Mouse (Mus musculus): Measurements from ENCODE around the gene Tex33. TPM values are rescaled to one million over a fixed set of nuclear protein-coding genes. Genes with fewer than 3 reads are reported as not detected.

The Tex33 gene
- polyA plus RNA-seq (2015; fragmentation: Nextera tagmentation; extraction: Ambion mirVana), result 0.13 TPM in 1 of 2 replicates, not detected in the other

DNA sequence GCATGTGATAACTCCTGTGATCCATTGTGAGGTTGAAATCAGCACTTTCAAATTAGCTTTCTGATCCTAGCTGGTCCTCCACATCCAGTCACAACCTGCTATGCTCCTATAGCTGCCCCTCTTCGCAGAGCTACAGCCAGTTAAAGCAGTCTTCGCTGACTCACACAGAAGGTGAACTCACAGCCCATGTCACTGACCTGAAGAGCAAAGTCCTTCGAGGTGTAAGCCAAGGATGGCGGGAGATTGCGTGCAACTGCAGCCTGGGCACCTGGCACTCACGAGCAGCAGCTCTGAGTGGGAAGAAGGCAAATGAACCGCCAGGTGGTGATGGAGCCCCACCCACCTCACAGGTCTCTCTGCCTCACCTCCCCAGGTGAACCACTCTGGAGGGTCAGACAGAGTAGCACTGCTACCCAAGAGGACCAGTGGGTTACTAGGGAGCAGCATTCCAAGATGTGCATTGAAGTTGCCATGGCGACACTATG lies at the start of gene Tex33:
Tex33 (minus strand) TSS at position 435 of the 485 bp plus-strand sequence.
- ATAC-seq (ENCODE audit: low read depth), result no peak
- Histone ChIP-seq H3K9ac (ENCODE audit: low read depth, low read length) (no peak within 1 kb of the TSS), H3K4me1 (ENCODE audit: control insufficient read depth, low read depth, low read length) (no peaks in the 10 kb centered on the region), H3K27ac (ENCODE audit: low read length) (no peak within 1 kb of the TSS), H3K4me2 (ENCODE audit: low read depth, low read length) (no peak within 1 kb of the TSS), H3K4me3 (ENCODE audit: low read depth, low read length) (no peak within 1 kb of the TSS), H3K27me3 (ENCODE audit: control insufficient read depth, insufficient read depth, low read depth, low read length) (no peaks in the 10 kb centered on the region), H3K9me3 (replicated peaks; ENCODE audit: control insufficient read depth, low read length) (no peaks in the 10 kb centered on the region), H3K36me3 (ENCODE audit: control insufficient read depth, insufficient read depth) (no peaks in the 10 kb centered on the region)
- WGBS (ENCODE audit: insufficient replicate concordance), result 67% methylated on average over 8 of the region's 8 CpGs

DNA sequence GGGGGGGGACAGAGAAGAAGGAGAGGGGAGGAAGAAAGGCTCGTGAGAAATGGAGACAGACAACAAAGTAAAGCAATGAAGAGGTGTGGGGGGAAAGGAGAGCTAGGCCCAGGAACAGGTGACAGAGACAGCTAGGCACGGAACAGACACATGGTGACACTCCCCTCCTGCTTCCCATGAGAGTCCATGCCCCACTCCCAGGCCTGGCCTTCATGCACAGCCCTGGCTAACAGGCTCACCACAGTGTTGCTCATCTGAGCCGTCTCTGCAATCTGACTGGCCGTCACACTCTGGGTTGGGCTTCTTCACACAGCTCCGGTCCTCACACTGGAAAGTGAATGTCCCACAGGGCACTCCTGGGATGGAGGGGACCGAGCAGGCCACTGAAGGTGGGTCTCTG lies 48.1 kb upstream of the Tex33 start:
- no peak for ATAC-seq (ENCODE audit: low read depth)
- no peak overlapping the region for H3K4me2 ChIP-seq (ENCODE audit: low read depth, low read length)
- H3K27me3 ChIP-seq (ENCODE audit: control insufficient read depth, insufficient read depth, low read depth, low read length), result no peaks in the 10 kb centered on the region
- H3K9ac ChIP-seq (ENCODE audit: low read depth, low read length), result no peak overlapping the region
- no peaks in the 10 kb centered on the region for H3K9me3 ChIP-seq (replicated peaks; ENCODE audit: control insufficient read depth, low read length)
- no peaks in the 10 kb centered on the region for H3K36me3 ChIP-seq (ENCODE audit: control insufficient read depth, insufficient read depth)
- H3K4me1 ChIP-seq (ENCODE audit: control insufficient read depth, low read depth, low read length), result peaks cover 11% of the 10 kb centered on the region
- H3K4me3 ChIP-seq (ENCODE audit: low read depth, low read length), result no peak overlapping the region
- 51% methylated on average over 6 of the region's 6 CpGs for WGBS (ENCODE audit: insufficient replicate concordance)
- no peak overlapping the region for H3K27ac ChIP-seq (ENCODE audit: low read length)

DNA sequence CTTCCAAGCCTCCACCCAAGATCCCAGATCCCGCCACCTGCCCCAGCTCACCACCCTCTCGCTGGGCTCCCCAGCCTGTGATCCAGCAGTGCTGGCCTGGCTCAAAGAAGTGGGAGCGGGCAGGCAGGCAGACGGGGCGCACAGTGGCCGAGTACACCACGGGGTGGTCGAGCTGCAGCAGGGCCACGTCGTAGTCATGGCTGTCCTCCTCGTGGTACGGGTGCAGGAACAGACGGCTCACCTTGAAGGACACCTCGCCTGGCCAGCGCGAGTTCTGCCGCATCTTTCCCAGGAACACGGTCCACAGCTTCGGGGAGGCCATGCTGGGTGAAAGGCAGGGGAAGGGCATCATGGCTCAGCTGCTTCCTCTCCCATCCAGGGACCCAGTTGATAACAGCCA lies 46.5 kb upstream of the Tex33 start:
- ATAC-seq (ENCODE audit: low read depth), result no peak
- Histone ChIP-seq H3K9me3 (replicated peaks; ENCODE audit: control insufficient read depth, low read length) (no peaks in the 10 kb centered on the region), H3K4me1 (ENCODE audit: control insufficient read depth, low read depth, low read length) (peaks cover 2% of the 10 kb centered on the region; the same call in 1 of the 2 replicates), H3K27ac (ENCODE audit: low read length) (no peak overlapping the region), H3K36me3 (ENCODE audit: control insufficient read depth, insufficient read depth) (no peaks in the 10 kb centered on the region), H3K4me2 (ENCODE audit: low read depth, low read length) (no peak overlapping the region), H3K9ac (ENCODE audit: low read depth, low read length) (no peak overlapping the region), H3K4me3 (ENCODE audit: low read depth, low read length) (no peak overlapping the region), H3K27me3 (ENCODE audit: control insufficient read depth, insufficient read depth, low read depth, low read length) (peaks cover 7% of the 10 kb centered on the region)
- 74% methylated on average over 19 of the region's 19 CpGs for WGBS (ENCODE audit: insufficient replicate concordance)

DNA sequence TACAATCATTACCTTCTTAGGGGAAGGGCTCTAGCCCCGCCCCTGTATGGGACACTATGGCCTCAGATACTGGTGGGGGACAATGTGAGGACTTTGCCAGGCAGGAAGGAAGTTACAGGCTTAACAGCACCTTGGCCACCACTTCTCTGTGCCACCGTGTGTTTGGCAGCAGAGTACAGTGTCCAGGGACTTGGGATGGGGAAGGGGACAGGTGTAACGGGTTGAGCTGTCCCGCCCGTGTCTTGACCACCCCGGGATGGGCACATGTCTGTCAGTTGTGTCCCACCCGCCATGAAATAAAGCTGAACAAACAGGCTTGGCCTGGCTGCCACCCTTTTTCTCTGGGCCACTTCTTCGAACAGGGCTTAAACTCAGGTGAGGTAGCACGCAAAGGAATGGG lies 43.3 kb upstream of the Tex33 start:
- Histone ChIP-seq H3K9ac (ENCODE audit: low read depth, low read length) (no peak overlapping the region), H3K9me3 (replicated peaks; ENCODE audit: control insufficient read depth, low read length) (no peaks in the 10 kb centered on the region), H3K4me2 (ENCODE audit: low read depth, low read length) (no peak overlapping the region), H3K27ac (ENCODE audit: low read length) (no peak overlapping the region), H3K27me3 (ENCODE audit: control insufficient read depth, insufficient read depth, low read depth, low read length) (peaks cover 21% of the 10 kb centered on the region), H3K4me1 (ENCODE audit: control insufficient read depth, low read depth, low read length) (peaks cover 5% of the 10 kb centered on the region; the same call in 1 of the 2 replicates), H3K4me3 (ENCODE audit: low read depth, low read length) (no peak overlapping the region), H3K36me3 (ENCODE audit: control insufficient read depth, insufficient read depth) (no peaks in the 10 kb centered on the region)
- 55% methylated on average over 9 of the region's 9 CpGs for WGBS (ENCODE audit: insufficient replicate concordance)
- no peak for ATAC-seq (ENCODE audit: low read depth)

DNA sequence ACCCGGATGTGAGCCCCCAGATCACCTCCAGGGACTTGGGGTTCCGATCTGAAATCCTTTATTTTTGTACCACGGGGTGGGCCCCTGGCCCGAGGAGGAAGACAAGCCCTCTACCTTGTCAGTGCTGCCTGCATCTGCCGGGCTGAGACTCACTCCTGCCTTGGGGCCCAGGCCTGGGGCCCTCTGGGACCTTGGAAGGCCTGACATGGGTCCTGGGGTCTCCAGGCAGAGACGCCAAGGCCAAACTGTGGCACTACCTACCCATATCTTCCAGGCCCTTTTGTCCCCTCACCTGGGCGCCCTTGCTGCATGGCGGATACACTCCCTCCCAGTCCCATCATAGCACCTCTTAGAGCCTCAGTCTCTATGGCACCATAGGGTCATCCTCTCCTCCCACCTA lies 42.8 kb upstream of the Tex33 start:
- no peak overlapping the region for H3K4me3 ChIP-seq (ENCODE audit: low read depth, low read length)
- H3K9me3 ChIP-seq (replicated peaks; ENCODE audit: control insufficient read depth, low read length), result no peaks in the 10 kb centered on the region
- H3K4me1 ChIP-seq (ENCODE audit: control insufficient read depth, low read depth, low read length), result peaks cover 5% of the 10 kb centered on the region; the same call in 1 of the 2 replicates
- ATAC-seq (ENCODE audit: low read depth), result no peak
- H3K4me2 ChIP-seq (ENCODE audit: low read depth, low read length), result no peak overlapping the region
- H3K36me3 ChIP-seq (ENCODE audit: control insufficient read depth, insufficient read depth), result no peaks in the 10 kb centered on the region
- peaks cover 21% of the 10 kb centered on the region for H3K27me3 ChIP-seq (ENCODE audit: control insufficient read depth, insufficient read depth, low read depth, low read length)
- no peak overlapping the region for H3K27ac ChIP-seq (ENCODE audit: low read length)
- no peak overlapping the region for H3K9ac ChIP-seq (ENCODE audit: low read depth, low read length)
- WGBS (ENCODE audit: insufficient replicate concordance), result 55% methylated on average over 8 of the region's 8 CpGs

DNA sequence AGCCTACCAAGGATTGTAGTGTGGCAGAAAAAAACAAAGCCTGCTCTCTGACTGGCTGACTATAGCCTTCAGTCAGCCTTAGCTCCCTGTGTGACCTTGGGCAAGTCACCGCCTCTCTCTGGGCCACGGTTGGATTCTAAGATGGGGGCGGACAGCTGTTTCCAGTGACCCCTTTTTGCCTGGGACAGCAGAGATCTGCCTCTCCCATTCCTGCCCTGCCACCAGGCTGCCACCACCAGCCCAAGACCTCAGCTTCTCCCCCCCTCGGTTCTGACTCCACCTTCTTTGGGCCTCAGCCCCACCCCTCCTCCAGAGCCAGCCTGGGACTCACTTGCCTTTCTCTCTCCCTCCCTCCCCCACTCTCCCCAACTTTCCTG lies 42.3 kb upstream of the Tex33 start:
- Histone ChIP-seq H3K9me3 (replicated peaks; ENCODE audit: control insufficient read depth, low read length) (no peaks in the 10 kb centered on the region), H3K27me3 (ENCODE audit: control insufficient read depth, insufficient read depth, low read depth, low read length) (peaks cover 21% of the 10 kb centered on the region), H3K4me2 (ENCODE audit: low read depth, low read length) (no peak overlapping the region), H3K9ac (ENCODE audit: low read depth, low read length) (no peak overlapping the region), H3K4me1 (ENCODE audit: control insufficient read depth, low read depth, low read length) (peaks cover 5% of the 10 kb centered on the region; the same call in 1 of the 2 replicates), H3K36me3 (ENCODE audit: control insufficient read depth, insufficient read depth) (no peaks in the 10 kb centered on the region), H3K4me3 (ENCODE audit: low read depth, low read length) (no peak overlapping the region), H3K27ac (ENCODE audit: low read length) (no peak overlapping the region)
- no peak for ATAC-seq (ENCODE audit: low read depth)
- WGBS (ENCODE audit: insufficient replicate concordance), result 46% methylated on average over 4 of the region's 4 CpGs

DNA sequence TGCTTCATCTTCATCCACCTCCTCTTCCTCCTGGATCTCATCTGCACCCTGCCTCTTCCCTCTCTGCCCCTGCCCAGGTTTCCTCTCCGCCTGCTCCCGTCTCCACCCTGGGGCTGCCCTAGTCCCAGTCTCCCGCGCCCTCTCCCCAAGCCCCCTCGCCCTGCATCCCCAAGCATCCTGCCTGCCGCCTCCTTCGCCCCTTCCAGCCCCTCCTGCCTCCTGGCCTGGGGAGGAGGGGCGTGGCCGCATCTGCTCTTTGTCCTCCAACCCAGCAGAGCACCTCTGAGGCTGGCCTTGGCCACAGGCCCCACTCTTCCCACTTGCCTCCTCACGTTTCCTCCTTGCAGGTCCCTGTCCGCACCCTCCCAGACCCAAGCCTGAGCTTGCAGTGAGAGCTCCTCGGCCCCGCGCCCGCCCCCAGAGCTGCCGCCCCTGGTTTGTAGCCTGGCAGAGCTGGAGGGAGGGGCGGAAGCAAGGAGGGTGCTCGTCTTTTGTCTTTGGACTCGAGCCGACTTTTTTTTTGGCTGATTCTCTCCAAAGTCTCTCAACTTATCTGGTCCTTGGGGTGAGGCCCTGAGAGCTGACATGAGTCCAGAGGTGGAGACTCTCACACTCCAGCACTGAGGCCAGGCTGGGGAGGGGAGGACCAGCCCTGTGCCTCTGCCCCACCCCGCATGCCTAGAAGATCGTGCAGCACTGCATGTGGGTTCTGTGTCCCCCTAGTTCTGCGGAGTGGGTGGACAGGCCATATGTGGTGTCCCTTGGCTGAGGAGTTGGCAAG lies 41.7 kb upstream of the Tex33 start:
- no peaks in the 10 kb centered on the region for H3K36me3 ChIP-seq (ENCODE audit: control insufficient read depth, insufficient read depth)
- WGBS (ENCODE audit: insufficient replicate concordance), result 38% methylated on average over 23 of the region's 23 CpGs
- H3K4me2 ChIP-seq (ENCODE audit: low read depth, low read length), result peak overlapping the region; percentile 13; the same call in 1 of the 2 replicates
- no peak overlapping the region for H3K4me3 ChIP-seq (ENCODE audit: low read depth, low read length)
- no peak overlapping the region for H3K27ac ChIP-seq (ENCODE audit: low read length)
- H3K9ac ChIP-seq (ENCODE audit: low read depth, low read length), result no peak overlapping the region
- ATAC-seq (ENCODE audit: low read depth), result 0 out of 2 replicates have a peak, but pooled peaks have one; percentile 6
- peaks cover 5% of the 10 kb centered on the region; the same call in 1 of the 2 replicates for H3K4me1 ChIP-seq (ENCODE audit: control insufficient read depth, low read depth, low read length)
- H3K9me3 ChIP-seq (replicated peaks; ENCODE audit: control insufficient read depth, low read length), result no peaks in the 10 kb centered on the region
- peaks cover 21% of the 10 kb centered on the region for H3K27me3 ChIP-seq (ENCODE audit: control insufficient read depth, insufficient read depth, low read depth, low read length)

DNA sequence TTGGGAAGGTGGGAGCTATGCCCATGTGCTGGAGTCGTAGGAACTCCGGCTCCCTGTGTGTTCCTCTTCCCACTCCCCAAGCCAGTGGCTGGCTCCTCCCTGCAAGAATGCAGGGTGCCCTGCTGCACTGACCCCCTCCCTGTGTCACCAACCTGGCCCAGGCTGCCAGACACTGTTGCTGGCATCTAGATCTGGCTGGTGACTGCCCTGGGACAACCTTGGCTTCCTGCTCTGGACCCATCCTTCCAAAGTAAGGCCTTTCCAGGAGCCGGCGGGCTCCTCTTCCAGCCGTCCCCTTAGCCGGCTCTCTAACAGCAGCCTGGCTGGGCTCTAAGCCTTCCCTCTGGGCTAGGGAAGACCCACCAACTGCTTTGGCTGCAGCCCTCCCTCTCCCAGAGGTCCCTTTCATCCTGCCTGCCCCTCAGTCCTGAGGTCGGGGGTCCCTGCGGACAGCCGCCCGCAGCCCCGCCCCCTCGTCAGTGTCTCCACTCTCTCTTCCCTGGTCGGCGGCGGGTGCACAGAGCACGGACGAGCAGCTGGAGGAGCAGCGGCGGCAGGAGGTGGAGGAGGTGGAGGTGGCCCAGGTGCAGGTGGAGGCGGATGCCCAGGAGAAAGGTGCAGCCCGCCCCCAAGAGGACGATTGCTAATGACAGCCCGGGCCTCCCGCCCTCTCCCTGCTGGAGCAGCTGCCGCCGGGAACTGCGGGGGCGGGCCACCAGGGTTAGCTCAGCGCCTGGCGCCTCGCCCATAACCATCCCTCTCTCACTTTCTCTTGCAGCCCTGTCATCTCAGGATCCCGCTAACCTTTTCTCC lies 40.9 kb upstream of the Tex33 start:
- Histone ChIP-seq H3K27ac (ENCODE audit: low read length) (no peak overlapping the region), H3K4me1 (ENCODE audit: control insufficient read depth, low read depth, low read length) (peaks cover 5% of the 10 kb centered on the region; the same call in 1 of the 2 replicates), H3K36me3 (ENCODE audit: control insufficient read depth, insufficient read depth) (no peaks in the 10 kb centered on the region), H3K9me3 (replicated peaks; ENCODE audit: control insufficient read depth, low read length) (no peaks in the 10 kb centered on the region), H3K9ac (ENCODE audit: low read depth, low read length) (no peak overlapping the region), H3K4me3 (ENCODE audit: low read depth, low read length) (no peak overlapping the region), H3K27me3 (ENCODE audit: control insufficient read depth, insufficient read depth, low read depth, low read length) (peaks cover 21% of the 10 kb centered on the region), H3K4me2 (ENCODE audit: low read depth, low read length) (peak overlapping the region; percentile 29)
- ATAC-seq (ENCODE audit: low read depth), result peak; percentile 57
- WGBS (ENCODE audit: insufficient replicate concordance), result 20% methylated on average over 28 of the region's 32 CpGs

Measured in liver, embryonic 16.5 days (tissue).